Mouse (Mus musculus) forebrain, postnatal 0 days (tissue): ENCODE measurements at regions not wholly inside any gene's neighbourhood (a gene's known extent, or its start where the extent isn't known, plus 50 kb on each side); places are given as distances from the start of the nearest gene placed in this dataset.

ENCODE experiments used
- ATAC-seq: fragments of 200-750 bp; cut with Nextera tagmentation; 2 replicates; pipeline ENCODE4 v1.8.0; 2017; ENCODE audit warnings: mild to moderate bottlenecking, moderate library complexity
- DNase-seq: peaks from one replicate; pipeline ENCODE4 v3.0.0-alpha.2; 2015
- H3K27ac ChIP-seq: fragments of 300-500 bp; sonication (generic); 2 replicates; pipeline ENCODE4 v1.5.1; 2014; ENCODE audit warnings: low read depth, mild to moderate bottlenecking, antibody characterized with exemption, low read length, moderate library complexity, mixed read lengths
- H3K27me3 ChIP-seq: fragments of 300-500 bp; sonication (generic); 2 replicates; pipeline ENCODE4 v1.6.1; 2014; ENCODE audit warnings: mild to moderate bottlenecking, low read length, mixed read lengths; ENCODE audit not compliant: insufficient read depth
- H3K36me3 ChIP-seq: fragments of 300-500 bp; sonication (generic); 2 replicates; pipeline ENCODE4 v1.6.1; 2014; ENCODE audit warnings: mild to moderate bottlenecking, moderate library complexity; ENCODE audit not compliant: insufficient read depth
- H3K4me1 ChIP-seq: fragments of 300-500 bp; sonication (generic); 2 replicates; pipeline ENCODE4 v1.6.1; 2014; ENCODE audit warnings: antibody characterized with exemption; ENCODE audit not compliant: insufficient read depth
- H3K4me2 ChIP-seq: fragments of 300-500 bp; sonication (generic); 2 replicates; pipeline ENCODE4 v1.6.1; 2014; ENCODE audit warnings: low read depth, mild to moderate bottlenecking, moderate library complexity
- H3K4me3 ChIP-seq: fragments of 300-500 bp; sonication (generic); 2 replicates; pipeline ENCODE4 v1.5.1; 2014; ENCODE audit warnings: low read depth, low read length, mixed read lengths
- H3K9ac ChIP-seq: fragments of 300-500 bp; sonication (generic); 2 replicates; pipeline ENCODE4 v1.6.1; 2014; ENCODE audit warnings: mild to moderate bottlenecking
- H3K9me3 ChIP-seq: fragments of 300-500 bp; sonication (generic); 2 replicates; pipeline ENCODE4 v1.6.1; 2016; ENCODE audit warnings: low read length
- CTCF ChIP-seq: sonication (generic); IDR thresholded peaks from 2 replicates; pipeline ENCODE4 v1.5.1; 2016; ENCODE audit warnings: antibody characterized with exemption, control low read depth, low read depth
- WGBS: fragments of 180-500 bp; shearing (Covaris S2); extraction: QIAGEN DNeasy Blood & Tissue Kit; methylation state at CpG from one replicate; pipeline ENCODE4 v1.1.7; 2014; 5-methylcytosine and 5-hydroxymethylcytosine counted together

GRCm38 (mm10) chr1:144085530-144086520 lies 81.9 kb upstream of the Rgs2 start:
- 91% methylated on average over 6 of the region's 6 CpGs for WGBS
- H3K27ac ChIP-seq, result no peak overlapping the region
- ATAC-seq, result no peak
- no peak for DNase-seq
- TF ChIP-seq CTCF, result no peak
- H3K36me3 ChIP-seq, result no peaks in the 10 kb centered on the region
- no peaks in the 10 kb centered on the region for H3K27me3 ChIP-seq
- no peak overlapping the region for H3K9ac ChIP-seq
- no peak overlapping the region for H3K4me3 ChIP-seq
- H3K4me2 ChIP-seq, result no peak overlapping the region
- no peaks in the 10 kb centered on the region for H3K4me1 ChIP-seq
- H3K9me3 ChIP-seq, result no peaks in the 10 kb centered on the region

DNA sequence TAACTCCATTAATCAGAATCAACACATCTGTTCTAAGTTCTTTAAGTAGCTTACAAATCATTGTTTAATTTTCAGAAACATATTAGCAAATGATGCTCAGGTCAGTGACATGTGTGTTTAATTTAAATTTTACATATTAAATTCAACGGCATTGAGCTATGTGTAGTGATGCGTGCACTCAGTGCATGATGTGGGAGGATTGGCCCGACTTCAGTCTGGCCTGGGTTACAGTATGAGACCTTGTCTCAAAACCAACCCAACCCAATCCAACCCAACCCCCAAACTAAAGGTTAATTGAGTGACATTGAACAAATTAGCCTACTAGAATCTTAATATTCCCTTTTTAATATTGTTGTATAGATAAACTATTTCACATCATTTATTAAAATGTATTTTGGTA lies 75.0 kb upstream of the Rgs2 start:
- DNase-seq (no peak), ATAC-seq (no peak)
- Histone ChIP-seq H3K4me1 (no peaks in the 10 kb centered on the region), H3K4me2 (no peak overlapping the region), H3K9me3 (no peaks in the 10 kb centered on the region), H3K27ac (no peak overlapping the region), H3K4me3 (no peak overlapping the region), H3K36me3 (no peaks in the 10 kb centered on the region), H3K27me3 (no peaks in the 10 kb centered on the region), H3K9ac (no peak overlapping the region)
- no peak for TF ChIP-seq CTCF
- 66% methylated on average over 3 of the region's 3 CpGs for WGBS

GRCm38 (mm10) chr1:144078446-144078845 lies 74.5 kb upstream of the Rgs2 start:
- no peak for DNase-seq
- Histone ChIP-seq H3K27me3 (no peaks in the 10 kb centered on the region), H3K36me3 (no peaks in the 10 kb centered on the region), H3K4me1 (no peaks in the 10 kb centered on the region), H3K4me3 (no peak overlapping the region), H3K9ac (no peak overlapping the region), H3K4me2 (no peak overlapping the region), H3K27ac (no peak overlapping the region), H3K9me3 (no peaks in the 10 kb centered on the region)
- no peak for TF ChIP-seq CTCF
- WGBS, result 62% methylated on average over 1 of the region's 1 CpGs
- no peak for ATAC-seq

- H3K4me2 ChIP-seq, result no peak overlapping the region
- no peak for DNase-seq
- WGBS, result 91% methylated on average over 4 of the region's 4 CpGs
- ATAC-seq, result no peak
- H3K27ac ChIP-seq, result no peak overlapping the region
- H3K36me3 ChIP-seq, result no peaks in the 10 kb centered on the region
- H3K4me1 ChIP-seq, result no peaks in the 10 kb centered on the region
- no peaks in the 10 kb centered on the region for H3K27me3 ChIP-seq
- H3K9me3 ChIP-seq, result no peaks in the 10 kb centered on the region
- H3K9ac ChIP-seq, result no peak overlapping the region
- no peak for TF ChIP-seq CTCF
- no peak overlapping the region for H3K4me3 ChIP-seq
These were observed 72.0 kb upstream of the Rgs2 start for GRCm38 (mm10) chr1:144075991-144076390.

GRCm38 (mm10) chr1:144061283-144061682 lies 57.3 kb upstream of the Rgs2 start:
- DNase-seq (no peak), ATAC-seq (no peak)
- H3K9ac ChIP-seq, result no peak overlapping the region
- H3K4me1 ChIP-seq, result no peaks in the 10 kb centered on the region
- no peak for TF ChIP-seq CTCF
- no peak overlapping the region for H3K4me2 ChIP-seq
- no peak overlapping the region for H3K27ac ChIP-seq
- WGBS, result 67% methylated on average over 3 of the region's 3 CpGs
- no peaks in the 10 kb centered on the region for H3K36me3 ChIP-seq
- no peak overlapping the region for H3K4me3 ChIP-seq
- H3K27me3 ChIP-seq, result no peaks in the 10 kb centered on the region
- H3K9me3 ChIP-seq, result no peaks in the 10 kb centered on the region

- Histone ChIP-seq H3K36me3 (no peaks in the 10 kb centered on the region), H3K9ac (no peak overlapping the region), H3K27ac (no peak overlapping the region), H3K27me3 (no peaks in the 10 kb centered on the region), H3K4me2 (no peak overlapping the region), H3K4me3 (no peak overlapping the region), H3K4me1 (no peaks in the 10 kb centered on the region), H3K9me3 (no peaks in the 10 kb centered on the region)
- peak; percentile 66 for ATAC-seq
- WGBS, result 66% methylated on average over 13 of the region's 13 CpGs
- TF ChIP-seq CTCF, result no peak
- DNase-seq, result no peak
These were observed 51.7 kb upstream of the Rgs2 start for GRCm38 (mm10) chr1:144055476-144056213.
